8 mouse cellular contexts compared by ENCODE assay signal in the genomic region with DNA sequence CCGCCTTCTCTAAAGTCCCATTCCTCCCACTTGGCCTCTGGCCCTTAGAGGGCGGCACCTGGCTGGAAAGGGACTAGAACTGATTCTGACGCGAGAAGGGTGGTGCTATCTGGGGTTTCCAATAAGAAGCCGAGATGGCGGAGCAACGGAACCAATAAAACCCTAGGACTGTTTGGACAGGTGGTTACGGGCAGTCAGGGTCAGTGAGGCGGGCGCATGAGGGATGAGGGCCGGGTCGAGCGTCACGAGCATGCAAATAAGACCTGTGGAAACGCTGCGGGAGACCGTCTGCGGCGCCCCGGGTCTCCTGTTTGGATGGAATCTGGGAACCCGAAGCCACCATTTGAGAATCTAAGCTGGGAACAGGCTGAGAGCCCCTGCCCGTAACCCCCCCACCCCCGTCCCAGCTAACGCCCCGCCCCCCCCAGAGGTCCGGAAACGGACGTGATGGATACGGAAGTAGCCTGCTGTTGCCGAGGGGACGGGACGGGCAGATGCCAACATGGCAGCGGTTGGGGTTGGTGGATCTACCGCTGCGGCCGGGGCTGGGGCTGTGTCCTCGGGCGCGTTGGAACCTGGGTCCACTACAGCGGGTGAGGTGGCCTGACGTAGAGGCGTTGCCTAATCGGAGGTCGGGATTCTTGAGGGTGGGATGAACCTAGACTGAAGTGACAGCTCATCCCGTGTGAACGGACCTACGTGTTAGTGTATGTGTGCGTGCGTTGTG. TPM values are rescaled to one million over a fixed set of nuclear protein-coding genes. Genes with fewer than 3 reads are reported as not detected.
DNase-seq lines count a peak whose midpoint lies in the region; ATAC-seq lines count a peak whose summit lies in the region.

A gene (plus strand): TSS at position 188 of the 727 bp plus-strand sequence.

- ATAC-seq in inflammation-experienced regulatory T-cells, adult 6 months = peak; percentile 71
- ATAC-seq in megakaryocyte-erythroid progenitor cell, adult 5-6 weeks (replicated peaks; ENCODE audit: low FRiP score, low TSS enrichment, poor library complexity, severe bottlenecking) = peak; percentile 91

- peak; percentile 91 to 96 for DNase-seq in adrenal gland, adult (ENCODE audit: inconsistent age in 2 of 2, low spot score in 1 of 2)
- peak; percentile 91 for DNase-seq in embryo, embryonic 10.5 days (ENCODE audit: low spot score)
- peak; percentile 86 for DNase-seq in gastrocnemius, postnatal 14 days
- peak; percentile 73 to 86 for DNase-seq in left cerebral cortex, postnatal 10 days (ENCODE audit: extremely low spot score in 1 of 2, low spot score in 2 of 2)
- DNase-seq in right cerebral cortex, postnatal 25 days = peak; percentile 63
- peak; percentile 77 to 79 for DNase-seq in urinary bladder, postnatal 4 days (ENCODE audit: low spot score in 2 of 2)

- intact Hi-C loops in gastrocnemius, postnatal 14 days (cut with DNase I; ENCODE audit: low total_unique reads) = no loop called here
- intact Hi-C loops in left cerebral cortex, postnatal 10 days (cut with DNase I) = no loop called here

RNA-seq across cellular contexts. Expression of the gene that starts here (rescaled TPM):
- total RNA-seq in gastrocnemius, postnatal 14 days (2021) = 10 to 100 TPM in 1 of 2 experiments, 1 to 10 TPM in 1; 8.7 to 10.2 TPM
- polyA plus RNA-seq in inflammation-experienced regulatory T-cells, adult 6 months (2017; shearing (Covaris generic)) = 10 to 100 TPM; 18.6 to 23.6 (median 18.7) TPM
- 10 to 100 TPM; 43.4 to 47.5 TPM for total RNA-seq in left cerebral cortex, postnatal 10 days (2021)
- total RNA-seq in megakaryocyte-erythroid progenitor cell, adult 5-6 weeks (2014; fragmentation: Nextera tagmentation) = 13.2 and 19.3 TPM in 2 replicates
- total RNA-seq in megakaryocyte-erythroid progenitor cell, adult 5-6 weeks (2017) = 9.8 and 16.1 TPM in 2 replicates

Comparison
In these comparisons a context has a peak if more than half of its experiments do, and no peak if none do; other contexts are left out.
1. Peak in every context shown above with its lines: DNase-seq and ATAC-seq.